Mouse (Mus musculus): ENCODE measurements around the gene Gnptg. TPM values are rescaled to one million over a fixed set of nuclear protein-coding genes. Genes with fewer than 3 reads are reported as not detected.

The Gnptg gene
- total and polyA plus RNA-seq, 3 experiments, result 8.7 to 10.8 TPM; not detected in 1

- Histone ChIP-seq H3K79me2 (ENCODE audit: control insufficient read depth, insufficient read depth, low read length, poor library complexity) (peaks cover 24% of the 10 kb centered on the region), H3K27ac (ENCODE audit: control insufficient read depth, low read depth, low read length) (no peak overlapping the region), H3K4me3 (ENCODE audit: control insufficient read depth in 1 of 2, insufficient read depth in 1 of 2, low read depth in 2 of 2, low read length in 2 of 2) (no peak overlapping the region), H3K9ac (ENCODE audit: control insufficient read depth, low read depth, low read length, poor library complexity, severe bottlenecking) (no peak overlapping the region), H3K36me3 (ENCODE audit: control insufficient read depth in 1 of 2, insufficient read depth in 2 of 2, low read length in 2 of 2) (peaks cover 1 to 21% of the 10 kb centered on the region in 2 experiments; a peak in 2 of 4 replicates), H3K4me1 (ENCODE audit: control insufficient read depth in 1 of 2, insufficient read depth in 2 of 2, low read length in 2 of 2) (peaks cover 7 to 34% of the 10 kb centered on the region in 2 experiments), H3K27me3 (ENCODE audit: control insufficient read depth in 1 of 2, insufficient read depth in 2 of 2, low read length in 2 of 2) (no peaks in the 10 kb centered on the region), H3K9me3 (replicated peaks; ENCODE audit: insufficient read depth, low read length) (no peaks in the 10 kb centered on the region)
- no peak for TF ChIP-seq GATA1 (IDR thresholded peaks at IDR 0.05; ENCODE audit: low read depth, low read length)
- no peak for DNase-seq (ENCODE audit: low read depth, low spot score)
Measured at GRCm38 (mm10) chr17:25220746-25221145, 19.2 kb downstream of the Gnptg start.

GRCm38 (mm10) chr17:25219492-25220295, 20.2 kb downstream of the Gnptg start:
- Histone ChIP-seq H3K79me2 (ENCODE audit: control insufficient read depth, insufficient read depth, low read length, poor library complexity) (peaks cover 17% of the 10 kb centered on the region), H3K27me3 (ENCODE audit: control insufficient read depth in 1 of 2, insufficient read depth in 2 of 2, low read length in 2 of 2) (no peaks in the 10 kb centered on the region), H3K36me3 (ENCODE audit: control insufficient read depth in 1 of 2, insufficient read depth in 2 of 2, low read length in 2 of 2) (peaks cover 1 to 12% of the 10 kb centered on the region in 2 experiments; a peak in 2 of 4 replicates), H3K9me3 (replicated peaks; ENCODE audit: insufficient read depth, low read length) (no peaks in the 10 kb centered on the region), H3K27ac (ENCODE audit: control insufficient read depth, low read depth, low read length) (no peak overlapping the region), H3K4me1 (ENCODE audit: control insufficient read depth in 1 of 2, insufficient read depth in 2 of 2, low read length in 2 of 2) (peaks cover 5 to 24% of the 10 kb centered on the region in 2 experiments; a peak in 3 of 4 replicates), H3K9ac (ENCODE audit: control insufficient read depth, low read depth, low read length, poor library complexity, severe bottlenecking) (no peak overlapping the region), H3K4me3 (ENCODE audit: control insufficient read depth in 1 of 2, insufficient read depth in 1 of 2, low read depth in 2 of 2, low read length in 2 of 2) (no peak overlapping the region)
- TF ChIP-seq BHLHE40 (IDR thresholded peaks at IDR 0.05; ENCODE audit: borderline replicate concordance, low read depth, low read length), result no peak
- no peak for TF ChIP-seq E2F4 (IDR thresholded peaks at IDR 0.05; ENCODE audit: borderline replicate concordance, low read depth, low read length)
- no peak for TF ChIP-seq CHD1 (IDR thresholded peaks at IDR 0.05; ENCODE audit: low read depth, low read length)
- no peak for TF ChIP-seq USF2 (IDR thresholded peaks at IDR 0.05; ENCODE audit: borderline replicate concordance in 1 of 2, insufficient read depth in 1 of 2, low read depth in 1 of 2, low read length in 2 of 2)
- no peak for TF ChIP-seq TCF12 (IDR thresholded peaks at IDR 0.05; ENCODE audit: low read depth, low read length)
- no peak for TF ChIP-seq SMC3 (IDR thresholded peaks at IDR 0.05; ENCODE audit: low read depth, low read length)
- no peak for TF ChIP-seq ZMIZ1 (IDR thresholded peaks at IDR 0.05; ENCODE audit: low read depth, low read length)
- TF ChIP-seq HCFC1 (IDR thresholded peaks at IDR 0.05; ENCODE audit: low read depth, low read length), result no peak
- TF ChIP-seq CHD2 (IDR thresholded peaks at IDR 0.05; ENCODE audit: low read length), result no peak
- TF ChIP-seq USF1 (IDR thresholded peaks at IDR 0.05; ENCODE audit: low read depth, low read length), result no peak
- no peak for TF ChIP-seq KAT2A (conservative IDR thresholded peaks at IDR 0.05; ENCODE audit: low read depth, low read length)
- DNase-seq (ENCODE audit: low read depth, low spot score), result no peak

GRCm38 (mm10) chr17:25218967-25219366, 21.0 kb downstream of the Gnptg start:
- DNase-seq (ENCODE audit: low read depth, low spot score), result no peak
- Histone ChIP-seq H3K9me3 (replicated peaks; ENCODE audit: insufficient read depth, low read length) (no peaks in the 10 kb centered on the region), H3K79me2 (ENCODE audit: control insufficient read depth, insufficient read depth, low read length, poor library complexity) (peaks cover 10% of the 10 kb centered on the region), H3K4me1 (ENCODE audit: control insufficient read depth in 1 of 2, insufficient read depth in 2 of 2, low read length in 2 of 2) (peaks cover 3 to 16% of the 10 kb centered on the region in 2 experiments; a peak in 3 of 4 replicates), H3K9ac (ENCODE audit: control insufficient read depth, low read depth, low read length, poor library complexity, severe bottlenecking) (no peak overlapping the region), H3K27ac (ENCODE audit: control insufficient read depth, low read depth, low read length) (no peak overlapping the region), H3K4me3 (ENCODE audit: control insufficient read depth in 1 of 2, insufficient read depth in 1 of 2, low read depth in 2 of 2, low read length in 2 of 2) (no peak overlapping the region), H3K27me3 (ENCODE audit: control insufficient read depth in 1 of 2, insufficient read depth in 2 of 2, low read length in 2 of 2) (no peaks in the 10 kb centered on the region), H3K36me3 (ENCODE audit: control insufficient read depth in 1 of 2, insufficient read depth in 2 of 2, low read length in 2 of 2) (peaks cover 1 to 5% of the 10 kb centered on the region in 2 experiments; a peak in 2 of 4 replicates)
- TF ChIP-seq E2F4 (IDR thresholded peaks at IDR 0.05; ENCODE audit: borderline replicate concordance, low read depth, low read length) (no peak), USF1 (IDR thresholded peaks at IDR 0.05; ENCODE audit: low read depth, low read length) (no peak), RAD21 (IDR thresholded peaks at IDR 0.05; ENCODE audit: low read depth, low read length) (no peak), POLR2AphosphoS2 (IDR thresholded peaks at IDR 0.05; ENCODE audit: low read length) (no peak), TCF12 (IDR thresholded peaks at IDR 0.05; ENCODE audit: low read depth, low read length) (no peak), USF2 (IDR thresholded peaks at IDR 0.05; ENCODE audit: borderline replicate concordance in 1 of 2, insufficient read depth in 1 of 2, low read depth in 1 of 2, low read length in 2 of 2) (no peak), HCFC1 (IDR thresholded peaks at IDR 0.05; ENCODE audit: low read depth, low read length) (no peak), MEF2A (IDR thresholded peaks at IDR 0.05; ENCODE audit: extremely low read depth, insufficient replicate concordance, low read depth, low read length, poor library complexity, severe bottlenecking) (no peak), ZC3H11A (IDR thresholded peaks at IDR 0.05; ENCODE audit: low read depth, low read length) (no peak), ZKSCAN1 (IDR thresholded peaks at IDR 0.05; ENCODE audit: low read depth, low read length) (no peak), POLR2A (IDR thresholded peaks at IDR 0.05; ENCODE audit: control insufficient read depth in 1 of 2, insufficient read depth in 1 of 2, low read depth in 1 of 2, low read length in 2 of 2, poor library complexity in 1 of 2) (no peak), CHD1 (IDR thresholded peaks at IDR 0.05; ENCODE audit: low read depth, low read length) (no peak), EP300 (IDR thresholded peaks at IDR 0.05; ENCODE audit: low read depth in 1 of 2, low read length in 2 of 2) (no peak), MAX (IDR thresholded peaks at IDR 0.05; ENCODE audit: low read length) (no peak), RCOR1 (IDR thresholded peaks at IDR 0.05; ENCODE audit: low read depth, low read length) (no peak), SIN3A (IDR thresholded peaks at IDR 0.05; ENCODE audit: low read length) (no peak), NELFE (IDR thresholded peaks at IDR 0.05; ENCODE audit: low read depth, low read length) (no peak)
